Mouse (Mus musculus): ENCODE data around the gene Vasp.
"Not testable (repeated sequence)": the region's sequence is repeated elsewhere in the genome, so short reads cannot be mapped to it uniquely, and the experiment has no call there.

- peak; percentile 58 for TF ChIP-seq SMC3 (IDR thresholded peaks at IDR 0.05; ENCODE audit: low read depth, low read length)
- TF ChIP-seq MEF2A (IDR thresholded peaks at IDR 0.05; ENCODE audit: extremely low read depth, insufficient replicate concordance, low read depth, low read length, poor library complexity, severe bottlenecking); ETS1 (IDR thresholded peaks at IDR 0.05; ENCODE audit: low read depth, low read length); CHD2 (IDR thresholded peaks at IDR 0.05; ENCODE audit: low read length); MXI1 (IDR thresholded peaks at IDR 0.05; ENCODE audit: low read depth, low read length); GABPA (IDR thresholded peaks at IDR 0.05; ENCODE audit: low read depth, low read length); POLR2A (IDR thresholded peaks at IDR 0.05; ENCODE audit: control insufficient read depth in 1 of 2, insufficient read depth in 1 of 2, low read depth in 1 of 2, low read length in 2 of 2, poor library complexity in 1 of 2); E2F4 (IDR thresholded peaks at IDR 0.05; ENCODE audit: borderline replicate concordance, low read depth, low read length); MAX (IDR thresholded peaks at IDR 0.05; ENCODE audit: low read length): not testable (repeated sequence)
- peak; percentile 57; the same call in 1 of the 2 replicates for TF ChIP-seq USF1 (IDR thresholded peaks at IDR 0.05; ENCODE audit: low read depth, low read length)
- peak; percentile 39 to 63 (median 48) for TF ChIP-seq CTCF (IDR thresholded peaks at IDR 0.05 in 2 of 3, conservative IDR thresholded peaks at IDR 0.05 in 1 of 3; ENCODE audit: control insufficient read depth in 1 of 3, insufficient read depth in 1 of 3, low read depth in 2 of 3, low read length in 3 of 3, poor library complexity in 1 of 3, severe bottlenecking in 1 of 3)
Observed at GRCm38 (mm10) chr7:19281680-19282304, 10.2 kb upstream of the Vasp start.
